Mouse (Mus musculus) heart, postnatal 0 days (tissue): ENCODE results near the gene Qpctl.

Experiments used
- CTCF ChIP-seq: IDR thresholded peaks from 2 replicates; pipeline ENCODE4 v1.5.1; 2016; ENCODE audit warnings: antibody characterized with exemption, control low read depth, low read depth
- EP300 ChIP-seq: IDR thresholded peaks from 2 replicates; pipeline ENCODE4 v1.6.1; 2016; ENCODE audit warnings: antibody characterized with exemption, low read depth

DNA sequence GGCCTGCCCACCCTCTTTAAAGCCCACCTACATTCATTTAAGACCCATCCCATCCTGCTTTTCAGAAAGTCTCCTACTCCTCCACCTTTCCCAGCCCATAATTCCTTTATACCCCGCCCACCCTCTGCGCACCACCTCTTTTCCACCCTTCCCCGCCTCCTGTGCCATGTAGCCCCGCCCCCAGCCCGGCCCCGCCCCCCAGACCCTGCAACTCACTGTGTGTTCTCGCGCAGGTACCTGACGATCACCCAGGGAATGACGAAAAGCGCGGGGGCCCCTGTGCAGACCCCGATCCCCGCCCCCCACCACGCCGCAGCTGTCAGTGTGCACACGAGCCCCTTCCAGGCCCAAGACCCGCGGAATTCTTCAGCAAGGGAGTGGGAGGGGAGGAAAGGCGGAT, 11.0 kb upstream of the Qpctl start:
- TF ChIP-seq CTCF (no peak), EP300 (no peak)
